Mouse (Mus musculus) liver, postnatal 0 days (tissue): ENCODE results near the gene Tecr. TPM values are rescaled to one million over a fixed set of nuclear protein-coding genes. Genes with fewer than 3 reads are reported as not detected.

ENCODE experiments used
- ATAC-seq: fragments of 200-750 bp; cut with Nextera tagmentation; 2 replicates; pipeline ENCODE4 v1.8.0; 2017; ENCODE audit warnings: mild to moderate bottlenecking, moderate library complexity
- DNase-seq: peaks from one replicate; pipeline ENCODE4 v3.0.0-alpha.2; 2016
- H3K27ac ChIP-seq: fragments of 300-500 bp; sonication (generic); 2 replicates; pipeline ENCODE4 v1.5.1; 2014; ENCODE audit warnings: antibody characterized with exemption, moderate library complexity, mild to moderate bottlenecking, low read depth
- H3K27me3 ChIP-seq: fragments of 300-500 bp; sonication (generic); 2 replicates; pipeline ENCODE4 v1.6.1; 2014; ENCODE audit warnings: low read length, control low read depth, mixed read lengths; ENCODE audit not compliant: insufficient read depth
- H3K36me3 ChIP-seq: fragments of 300-500 bp; sonication (generic); replicated peaks from 2 replicates; pipeline ENCODE4 v1.6.1; 2014; ENCODE audit warnings: mild to moderate bottlenecking, control low read depth, low read length, moderate library complexity, mixed read lengths; ENCODE audit not compliant: insufficient read depth
- H3K4me1 ChIP-seq: fragments of 300-500 bp; sonication (generic); 2 replicates; pipeline ENCODE4 v1.6.1; 2014; ENCODE audit warnings: antibody characterized with exemption, mild to moderate bottlenecking, control low read depth; ENCODE audit not compliant: insufficient read depth
- H3K4me2 ChIP-seq: fragments of 300-500 bp; sonication (generic); 2 replicates; pipeline ENCODE4 v1.6.1; 2014; ENCODE audit warnings: low read depth, mild to moderate bottlenecking, low read length, moderate library complexity, mixed read lengths
- H3K4me3 ChIP-seq: fragments of 300-500 bp; sonication (generic); 2 replicates; pipeline ENCODE4 v1.5.1; 2014; ENCODE audit warnings: low read depth, low read length
- H3K9ac ChIP-seq: fragments of 300-500 bp; sonication (generic); replicated peaks from 2 replicates; pipeline ENCODE4 v1.6.1; 2014; ENCODE audit warnings: mild to moderate bottlenecking, moderate library complexity
- H3K9me3 ChIP-seq: fragments of 300-500 bp; sonication (generic); 2 replicates; pipeline ENCODE4 v1.6.1; 2016; ENCODE audit warnings: mild to moderate bottlenecking, control low read depth, low read length, mixed read lengths
- CTCF ChIP-seq: sonication (generic); IDR thresholded peaks from 2 replicates; pipeline ENCODE4 v1.5.1; 2016; ENCODE audit warnings: antibody characterized with exemption, low read depth
- EP300 ChIP-seq: IDR thresholded peaks from 2 replicates; pipeline ENCODE4 v1.6.1; 2016; ENCODE audit warnings: antibody characterized with exemption, low read depth, mild to moderate bottlenecking
- WGBS: fragments of 180-500 bp; shearing (Covaris S2); extraction: QIAGEN DNeasy Blood & Tissue Kit; methylation state at CpG from one replicate; pipeline ENCODE4 v1.1.7; 2014; ENCODE audit not compliant: insufficient replicate concordance; 5-methylcytosine and 5-hydroxymethylcytosine counted together
- polyA plus RNA-seq: library from polyadenylated mRNA; unstranded; fragments of >200 nt; fragmentation: Nextera tagmentation; extraction: Ambion mirVana; gene quantifications from 2 replicates; pipeline ENCODE4 v1.2.1, GENCODE M21; 2015

Gene Tecr
- polyA plus RNA-seq, 1 experiment from 2014 or later = 258 TPM

DNA sequence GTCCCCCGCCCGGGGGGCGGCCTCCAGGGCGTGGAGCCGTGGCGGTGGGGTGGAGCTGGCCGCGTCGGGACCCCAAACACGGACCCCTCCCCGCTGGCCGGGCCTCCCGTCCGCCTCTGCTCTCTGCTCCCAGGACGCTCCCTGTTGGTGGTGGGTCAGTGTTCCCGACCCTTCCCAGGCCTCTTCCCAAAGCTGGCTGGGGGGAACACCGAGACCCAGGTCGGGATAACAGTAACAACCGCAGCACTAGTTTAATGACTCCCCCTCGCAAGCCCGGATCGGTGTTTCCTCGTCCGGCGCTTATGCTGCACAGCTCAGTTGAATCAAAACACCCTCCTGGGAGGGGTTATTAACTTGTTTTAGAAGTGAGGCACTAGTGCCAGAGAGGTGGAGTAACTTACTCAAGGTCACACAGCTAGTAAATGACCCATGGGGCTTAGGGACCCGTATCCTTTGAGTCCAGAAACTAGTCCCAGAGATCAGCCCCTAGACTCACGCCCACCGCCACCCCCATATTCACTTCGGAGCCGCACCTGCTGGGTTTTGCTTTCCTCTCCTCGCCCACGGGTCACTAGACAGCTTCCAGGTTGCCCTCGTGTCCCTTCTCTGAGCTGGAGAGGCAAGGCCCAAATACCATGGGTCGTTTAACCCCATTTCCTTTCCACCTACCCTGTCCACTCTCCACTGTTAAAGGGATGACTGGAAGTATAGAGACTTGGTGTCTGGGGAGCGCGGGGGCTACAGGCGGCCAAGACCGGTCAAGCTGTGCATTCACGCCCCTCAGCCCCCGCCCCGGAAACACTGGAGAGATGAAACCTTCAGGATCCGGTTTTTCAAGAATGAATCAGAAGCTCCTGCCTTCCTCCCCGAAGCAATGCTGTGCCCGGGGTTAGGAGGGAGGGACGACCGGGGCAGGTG is 45.2 kb upstream of the Tecr start:
- WGBS = under 1% methylated on average over 45 of the region's 46 CpGs
- peak overlapping the region; percentile 84 for H3K27ac ChIP-seq
- peak overlapping the region; percentile 97 for H3K4me2 ChIP-seq
- H3K9ac ChIP-seq = peak overlapping the region; percentile 94
- no peaks in the 10 kb centered on the region for H3K9me3 ChIP-seq
- ATAC-seq (peak; percentile 24), DNase-seq (peak; percentile 55)
- H3K27me3 ChIP-seq = no peaks in the 10 kb centered on the region
- peak overlapping the region; percentile 97 for H3K4me3 ChIP-seq
- no peaks in the 10 kb centered on the region for H3K36me3 ChIP-seq
- H3K4me1 ChIP-seq = peaks cover 35% of the 10 kb centered on the region
- TF ChIP-seq CTCF (no peak), EP300 (no peak)

DNA sequence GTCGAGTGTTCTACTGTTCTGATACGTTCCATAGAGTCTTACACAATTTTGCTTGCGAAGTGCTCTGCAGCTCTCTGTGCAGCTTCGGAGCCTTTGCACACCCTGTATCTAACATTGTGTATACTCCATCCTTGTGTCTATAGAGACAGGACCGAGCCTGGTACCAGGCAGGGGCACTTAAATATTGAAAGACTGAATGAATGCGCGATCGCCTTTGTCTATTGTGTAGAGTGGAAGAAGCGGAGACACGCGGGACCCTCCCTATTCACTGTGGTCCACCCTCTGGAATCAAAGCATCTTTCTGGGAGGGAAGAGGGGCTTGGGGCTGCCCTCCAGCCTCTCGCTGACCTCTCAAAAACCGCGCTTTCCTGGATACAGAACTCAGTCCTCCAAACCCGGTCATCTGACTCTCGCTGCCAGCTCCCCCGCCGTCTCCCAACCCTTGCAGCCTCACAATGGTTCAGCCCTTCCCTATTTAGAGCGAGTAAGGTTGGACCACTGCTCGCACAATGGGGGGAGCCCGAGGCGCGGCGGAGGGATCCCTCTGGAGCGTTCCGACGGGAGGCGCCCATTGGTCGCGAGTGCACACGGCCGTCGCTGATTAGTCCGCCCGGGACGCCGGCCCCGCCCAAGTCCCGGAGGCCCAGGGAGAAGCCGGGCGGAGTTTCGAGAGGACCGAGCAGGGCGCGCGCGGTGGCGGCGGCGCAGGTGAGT is 44.4 kb upstream of the Tecr start, which contains the start of gene Gipc1:
Gene Gipc1, plus strand, starts transcription at position 648 of the 714 bp plus-strand sequence.
- Histone ChIP-seq H3K4me3 (peak within 1 kb of the TSS; percentile 97), H3K9me3 (no peaks in the 10 kb centered on the region), H3K27me3 (no peaks in the 10 kb centered on the region), H3K4me1 (peaks cover 30% of the 10 kb centered on the region), H3K4me2 (peak within 1 kb of the TSS; percentile 97), H3K9ac (peak within 1 kb of the TSS; percentile 94), H3K27ac (peak within 1 kb of the TSS; percentile 84), H3K36me3 (no peaks in the 10 kb centered on the region)
- TF ChIP-seq CTCF (0 out of 2 replicates have a peak, but pooled peaks have one; percentile 22), EP300 (peak; percentile 80)
- peak; percentile 96 for DNase-seq
- WGBS = 6% methylated on average over 42 of the region's 50 CpGs
- ATAC-seq = peak; percentile 98

DNA sequence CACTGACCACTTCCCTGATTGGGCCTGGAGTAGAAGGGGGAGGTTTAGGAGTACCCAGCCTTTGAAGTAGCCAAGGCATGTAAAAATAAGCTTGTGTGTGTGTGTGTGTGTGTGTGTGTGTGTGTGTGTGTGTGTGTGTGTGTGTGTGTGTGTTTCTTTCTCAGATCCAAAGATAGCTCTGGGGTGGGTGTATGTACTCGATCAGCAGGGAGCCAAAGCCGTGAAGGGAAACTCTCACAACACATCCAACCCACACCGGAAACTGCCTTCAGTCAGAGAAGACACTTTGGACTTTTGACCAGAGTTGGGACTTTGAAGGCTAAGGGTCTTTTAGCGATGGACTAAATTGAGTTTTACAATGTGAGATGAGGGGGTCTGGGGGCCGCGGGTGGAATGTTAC is 41.9 kb upstream of the Tecr start:
- 87% methylated on average over 6 of the region's 6 CpGs for WGBS
- no peak for TF ChIP-seq EP300
- TF ChIP-seq CTCF = no peak
- no peaks in the 10 kb centered on the region for H3K9me3 ChIP-seq

DNA sequence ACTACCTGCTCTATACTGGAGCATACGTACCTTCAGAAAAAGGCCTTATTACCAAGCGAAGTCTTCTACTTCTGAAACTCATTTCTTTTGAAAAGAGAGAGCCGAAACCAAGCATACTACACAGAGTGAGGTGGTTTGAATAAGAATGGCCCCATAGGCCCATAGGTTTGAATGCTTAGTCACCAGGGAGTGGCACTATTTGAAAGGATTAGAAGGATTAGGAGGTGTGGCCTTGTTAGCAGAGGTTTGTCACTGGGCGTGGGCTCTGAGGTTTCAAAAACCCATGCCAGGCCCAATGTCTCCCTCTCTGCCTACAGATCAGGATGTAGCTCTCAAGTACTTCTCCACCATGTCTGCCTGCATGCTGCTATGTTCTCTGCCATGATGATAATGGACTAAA is 40.3 kb upstream of the Tecr start:
- no peak overlapping the region for H3K4me3 ChIP-seq
- TF ChIP-seq CTCF = no peak
- TF ChIP-seq EP300 = no peak
- no peak overlapping the region for H3K4me2 ChIP-seq
- ATAC-seq = no peak
- no peak overlapping the region for H3K9ac ChIP-seq
- H3K9me3 ChIP-seq = no peaks in the 10 kb centered on the region
- no peak overlapping the region for H3K27ac ChIP-seq
- H3K4me1 ChIP-seq = peaks cover 5% of the 10 kb centered on the region; the same call in 1 of the 2 replicates
- no peaks in the 10 kb centered on the region for H3K27me3 ChIP-seq
- WGBS = 90% methylated on average over 4 of the region's 4 CpGs
- H3K36me3 ChIP-seq = no peaks in the 10 kb centered on the region
- DNase-seq = no peak

More for the DNA sequence above, 41.9 kb upstream of the Tecr start:
- no peaks in the 10 kb centered on the region for H3K36me3 ChIP-seq
- H3K4me1 ChIP-seq = peaks cover 17% of the 10 kb centered on the region
- no peak for DNase-seq
- no peak overlapping the region for H3K27ac ChIP-seq
- no peaks in the 10 kb centered on the region for H3K27me3 ChIP-seq
- no peak overlapping the region for H3K4me2 ChIP-seq
- ATAC-seq = no peak
- H3K9ac ChIP-seq = no peak overlapping the region
- H3K4me3 ChIP-seq = no peak overlapping the region

DNA sequence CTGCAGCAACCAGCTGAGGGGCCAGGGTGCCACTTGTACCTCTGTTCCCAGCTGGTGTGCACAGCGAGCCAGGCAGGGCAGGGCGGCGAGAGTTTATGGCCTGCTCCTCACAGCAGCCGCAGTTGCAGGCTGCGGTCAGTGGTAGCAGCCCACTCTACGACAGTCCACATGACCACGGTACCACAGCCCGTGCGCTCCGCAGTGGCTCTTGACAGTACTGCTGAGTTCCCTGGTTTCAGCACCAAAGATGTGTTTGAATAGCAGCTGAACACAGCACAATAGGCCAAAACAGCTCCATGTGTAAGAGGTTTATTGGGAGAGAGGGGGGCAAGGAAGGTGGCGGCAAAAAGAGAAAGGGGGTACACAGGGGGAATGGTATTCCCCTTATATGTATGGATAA is 39.7 kb upstream of the Tecr start:
- no peak overlapping the region for H3K9ac ChIP-seq
- no peak overlapping the region for H3K4me2 ChIP-seq
- DNase-seq = no peak
- H3K4me1 ChIP-seq = peaks cover 5% of the 10 kb centered on the region; the same call in 1 of the 2 replicates
- TF ChIP-seq CTCF (no peak), EP300 (no peak)
- H3K27me3 ChIP-seq = no peaks in the 10 kb centered on the region
- no peak for ATAC-seq
- H3K4me3 ChIP-seq = no peak overlapping the region
- WGBS = 90% methylated on average over 11 of the region's 11 CpGs
- H3K27ac ChIP-seq = no peak overlapping the region
- H3K36me3 ChIP-seq = no peaks in the 10 kb centered on the region
- no peaks in the 10 kb centered on the region for H3K9me3 ChIP-seq

DNA sequence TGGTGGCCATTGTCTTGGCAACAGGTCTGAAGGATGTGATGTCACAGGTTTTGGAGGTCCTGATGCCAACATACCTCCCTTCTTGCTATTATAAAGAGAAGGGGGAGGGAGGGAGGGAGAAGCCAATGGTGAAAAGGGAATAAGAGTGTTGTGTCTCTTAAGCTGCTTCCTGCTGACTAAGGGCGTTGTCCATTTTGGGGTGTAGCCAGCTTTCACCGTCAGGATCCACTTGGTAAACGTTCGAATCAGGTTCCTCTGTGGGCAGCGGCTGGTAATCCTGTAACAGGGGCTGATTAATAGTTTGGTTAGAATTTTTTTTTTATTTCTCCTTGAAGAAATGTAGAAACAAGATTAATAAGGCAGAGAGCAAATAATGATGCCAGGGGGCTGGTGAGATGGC is 31.9 kb upstream of the Tecr start:
- no peaks in the 10 kb centered on the region for H3K36me3 ChIP-seq
- ATAC-seq = no peak
- H3K27me3 ChIP-seq = no peaks in the 10 kb centered on the region
- H3K9me3 ChIP-seq = no peaks in the 10 kb centered on the region
- no peak overlapping the region for H3K4me3 ChIP-seq
- no peaks in the 10 kb centered on the region for H3K4me1 ChIP-seq
- no peak overlapping the region for H3K27ac ChIP-seq
- no peak overlapping the region for H3K9ac ChIP-seq
- no peak overlapping the region for H3K4me2 ChIP-seq
- TF ChIP-seq EP300 (no peak), CTCF (no peak)
- no peak for DNase-seq
- WGBS = 53% methylated on average over 5 of the region's 5 CpGs
